ENCODE assay signal across 10 mouse cellular contexts in the genomic region with DNA sequence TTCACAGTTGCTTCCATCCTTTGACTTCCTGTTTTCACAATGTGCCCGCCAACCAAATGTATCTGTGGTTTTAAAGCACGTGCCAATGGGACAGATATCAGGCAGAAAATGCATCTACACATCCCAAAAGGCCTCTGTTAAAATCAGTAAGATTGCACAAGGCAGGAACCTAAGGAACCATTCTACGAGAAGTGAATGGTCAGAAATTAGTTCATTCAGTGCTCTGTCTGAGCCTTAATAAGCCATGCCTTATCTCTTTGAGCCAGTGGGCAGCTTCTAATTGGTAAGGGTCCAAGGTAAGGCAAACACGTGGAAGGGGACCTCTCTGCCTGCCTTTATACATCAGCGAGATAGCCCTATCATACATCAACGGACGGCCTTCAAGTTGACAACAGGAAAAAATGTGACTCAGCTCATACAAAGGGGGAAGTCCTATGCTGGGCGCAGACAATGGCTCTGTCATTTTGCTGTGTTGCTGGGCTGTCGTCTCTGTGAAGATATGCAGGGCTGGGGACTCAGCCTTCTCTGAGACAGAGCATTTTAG.
DNase-seq lines count a peak whose midpoint lies in the region; ATAC-seq lines count a peak whose summit lies in the region.
"Had no signal": no experiment of that assay in that cellular context is flagged by ENCODE, and none has a peak within 500 bp of the region (broad histone marks: within the 10 kb centered on the region; RNA-seq: fewer than 3 reads in every experiment).

No protein-coding gene starts in this region.

- intact Hi-C loops in left cerebral cortex, postnatal 4 days (cut with DNase I): no loop called here

- no peaks in the 10 kb centered on the region for H3K27me3 ChIP-seq in hindbrain, embryonic 11.5 days (ENCODE audit: control insufficient read depth, insufficient read depth, low read length)
- H3K27me3 ChIP-seq in hindbrain, embryonic 10.5 days (ENCODE audit: insufficient read depth, poor library complexity, severe bottlenecking): no peaks in the 10 kb centered on the region
- H3K27me3 ChIP-seq in liver, embryonic 11.5 days (replicated peaks; ENCODE audit: control insufficient read depth, insufficient read depth, low read length): no peaks in the 10 kb centered on the region

- ATAC-seq in hindbrain, embryonic 11.5 days (ENCODE audit: low FRiP score): peak; percentile 54; the same call in 1 of the 2 replicates
- ATAC-seq in liver, embryonic 11.5 days (replicated peaks; ENCODE audit: low FRiP score): peak; percentile 85

- no peak for DNase-seq in hindbrain, embryonic 11.5 days (ENCODE audit: low spot score)
- DNase-seq in hindbrain, embryonic 10.5 days (ENCODE audit: low spot score): no peak
- DNase-seq in 416B (ENCODE audit: low read depth): peak; percentile 99
- peak; percentile 65 for DNase-seq in adrenal gland, postnatal 14 days
- DNase-seq in liver, embryonic 11.5 days (ENCODE audit: low spot score): peak; percentile 44
- no peak for DNase-seq in ovary, postnatal 36 days (ENCODE audit: low spot score)
- DNase-seq in c-Kit-positive CD71-positive TER-119-positive erythroid progenitor cells, embryonic 14.5 days (ENCODE audit: low spot score): no peak
- DNase-seq in left cerebral cortex, postnatal 4 days: no peak
- DNase-seq: gastrocnemius, postnatal 25 days; right cerebral cortex, postnatal 4 days had no signal

- H3K4me3 ChIP-seq in hindbrain, embryonic 11.5 days (ENCODE audit: low read depth, low read length): no peak overlapping the region
- H3K4me3 ChIP-seq in hindbrain, embryonic 10.5 days: no peak overlapping the region
- H3K4me3 ChIP-seq in liver, embryonic 11.5 days (ENCODE audit: low read depth, low read length): no peak overlapping the region

- no peak overlapping the region for H3K4me2 ChIP-seq in hindbrain, embryonic 11.5 days (replicated peaks; ENCODE audit: low read depth, low read length)
- peak overlapping the region; percentile 46 for H3K4me2 ChIP-seq in liver, embryonic 11.5 days

- 59% methylated on average over 9 of the region's 9 CpGs for WGBS in hindbrain, embryonic 11.5 days
- 65% methylated on average over 9 of the region's 9 CpGs for WGBS in hindbrain, embryonic 10.5 days
- 24% methylated on average over 9 of the region's 9 CpGs for WGBS in liver, embryonic 11.5 days

- no peaks in the 10 kb centered on the region for H3K36me3 ChIP-seq in hindbrain, embryonic 11.5 days (ENCODE audit: control insufficient read depth, insufficient read depth, low read length)
- H3K36me3 ChIP-seq in hindbrain, embryonic 10.5 days: no peaks in the 10 kb centered on the region
- H3K36me3 ChIP-seq in liver, embryonic 11.5 days (ENCODE audit: control insufficient read depth, insufficient read depth, low read length): no peaks in the 10 kb centered on the region

- H3K4me1 ChIP-seq in hindbrain, embryonic 11.5 days (replicated peaks; ENCODE audit: control insufficient read depth, insufficient read depth, low read length): no peaks in the 10 kb centered on the region
- peaks cover 5% of the 10 kb centered on the region; the same call in 1 of the 2 replicates for H3K4me1 ChIP-seq in hindbrain, embryonic 10.5 days (replicated peaks)
- H3K4me1 ChIP-seq in liver, embryonic 11.5 days (replicated peaks; ENCODE audit: control insufficient read depth, insufficient read depth, low read length): peaks cover 21% of the 10 kb centered on the region

- H3K9me3 ChIP-seq in hindbrain, embryonic 11.5 days (ENCODE audit: control insufficient read depth, low read length): no peaks in the 10 kb centered on the region
- no peaks in the 10 kb centered on the region for H3K9me3 ChIP-seq in hindbrain, embryonic 10.5 days
- H3K9me3 ChIP-seq in liver, embryonic 11.5 days (ENCODE audit: control insufficient read depth, low read length): no peaks in the 10 kb centered on the region

- H3K9ac ChIP-seq in hindbrain, embryonic 11.5 days (ENCODE audit: low read depth, low read length): no peak overlapping the region
- no peak overlapping the region for H3K9ac ChIP-seq in liver, embryonic 11.5 days (ENCODE audit: low read depth, low read length)

- no peak overlapping the region for H3K27ac ChIP-seq in hindbrain, embryonic 11.5 days (ENCODE audit: low read depth, low read length)
- H3K27ac ChIP-seq in hindbrain, embryonic 10.5 days: no peak overlapping the region
- peak overlapping the region; percentile 96 for H3K27ac ChIP-seq in liver, embryonic 11.5 days (ENCODE audit: low read depth, low read length)

Comparison
In these comparisons a context has a peak if more than half of its experiments do, and no peak if none do; other contexts are left out.
1. DNase-seq: peak in 416B (single experiment), adrenal gland, postnatal 14 days (single experiment) and liver, embryonic 11.5 days (single experiment); none in hindbrain, embryonic 11.5 days (single experiment), hindbrain, embryonic 10.5 days (single experiment), ovary, postnatal 36 days (single experiment), c-Kit-positive CD71-positive TER-119-positive erythroid progenitor cells, embryonic 14.5 days (single experiment) and left cerebral cortex, postnatal 4 days (single experiment).